In genomic region chr5:144066036-144066435, GRCm38 (mm10) we compare ENCODE assay signal across 28 mouse cellular contexts. TPM values are rescaled to one million over a fixed set of nuclear protein-coding genes. Genes with fewer than 3 reads are reported as not detected.
A peak's percentile ranks its signal among the peaks of the same experiment; 100 is the strongest.
DNase-seq lines count a peak whose midpoint lies in the region; ATAC-seq and TF ChIP-seq lines count a peak whose summit lies in the region.
"Had no signal": no experiment of that assay in that cellular context is flagged by ENCODE, and none has a peak within 500 bp of the region (broad histone marks: within the 10 kb centered on the region; RNA-seq: fewer than 3 reads in every experiment).

No protein-coding gene starts in this region.

- TF ChIP-seq CTCF in cerebellum, adult 2 months (IDR thresholded peaks at IDR 0.05; ENCODE audit: borderline replicate concordance, insufficient read depth, low read depth, low read length), result no peak

- H3K9ac ChIP-seq in forebrain, embryonic 16.5 days (replicated peaks; ENCODE audit: low read depth, low read length), result no peak overlapping the region
- H3K9ac ChIP-seq: forebrain, embryonic 12.5 days; heart, embryonic 13.5 days; hindbrain, embryonic 14.5 days; kidney, embryonic 15.5 days; limb, embryonic 12.5 days; liver, embryonic 12.5 days; midbrain, embryonic 13.5 days; neural tube, embryonic 12.5 days had no signal

- no peaks in the 10 kb centered on the region for H3K9me3 ChIP-seq in forebrain, embryonic 16.5 days (ENCODE audit: control insufficient read depth, low read length)
- no peaks in the 10 kb centered on the region for H3K9me3 ChIP-seq in heart, embryonic 10.5 days
- H3K9me3 ChIP-seq: forebrain, embryonic 12.5 days; heart, embryonic 13.5 days; kidney, embryonic 15.5 days; liver, embryonic 12.5 days; midbrain, embryonic 13.5 days; neural tube, embryonic 12.5 days had no signal

- ATAC-seq in forebrain, embryonic 16.5 days, result no peak
- ATAC-seq: liver, embryonic 12.5 days; midbrain, embryonic 13.5 days had no signal

- H3K27me3 ChIP-seq in cerebellum, adult 2 months (ENCODE audit: control insufficient read depth, insufficient read depth, low read length), result no peaks in the 10 kb centered on the region
- H3K27me3 ChIP-seq in forebrain, embryonic 16.5 days (replicated peaks; ENCODE audit: control insufficient read depth, insufficient read depth, low read length), result no peaks in the 10 kb centered on the region
- no peaks in the 10 kb centered on the region for H3K27me3 ChIP-seq in heart, embryonic 10.5 days (ENCODE audit: insufficient read depth, poor library complexity, severe bottlenecking)
- H3K27me3 ChIP-seq: forebrain, embryonic 12.5 days; kidney, embryonic 15.5 days; limb, embryonic 12.5 days; midbrain, embryonic 13.5 days; neural tube, embryonic 12.5 days had no signal

- no peaks in the 10 kb centered on the region for H3K4me1 ChIP-seq in cerebellum, adult 2 months (ENCODE audit: control insufficient read depth, insufficient read depth, low read length)
- H3K4me1 ChIP-seq in forebrain, embryonic 16.5 days (replicated peaks; ENCODE audit: control insufficient read depth, insufficient read depth, low read length), result no peaks in the 10 kb centered on the region
- H3K4me1 ChIP-seq in heart, embryonic 10.5 days, result no peaks in the 10 kb centered on the region
- H3K4me1 ChIP-seq: forebrain, embryonic 12.5 days; heart, embryonic 13.5 days; kidney, embryonic 15.5 days; limb, embryonic 12.5 days; liver, embryonic 12.5 days; midbrain, embryonic 13.5 days; neural tube, embryonic 12.5 days had no signal

- no peaks in the 10 kb centered on the region for H3K36me3 ChIP-seq in forebrain, embryonic 16.5 days (ENCODE audit: control insufficient read depth, insufficient read depth)
- H3K36me3 ChIP-seq in heart, embryonic 10.5 days, result no peaks in the 10 kb centered on the region
- H3K36me3 ChIP-seq: forebrain, embryonic 12.5 days; heart, embryonic 13.5 days; kidney, embryonic 15.5 days; limb, embryonic 12.5 days; liver, embryonic 12.5 days; midbrain, embryonic 13.5 days; neural tube, embryonic 12.5 days had no signal

- H3K27ac ChIP-seq in cerebellum, adult 2 months (ENCODE audit: insufficient read depth, low read length), result no peak overlapping the region
- H3K27ac ChIP-seq in forebrain, embryonic 16.5 days (ENCODE audit: low read length), result no peak overlapping the region
- no peak overlapping the region for H3K27ac ChIP-seq in heart, embryonic 10.5 days
- H3K27ac ChIP-seq: forebrain, embryonic 12.5 days; heart, embryonic 13.5 days; hindbrain, embryonic 14.5 days; kidney, embryonic 15.5 days; limb, embryonic 12.5 days; liver, embryonic 12.5 days; midbrain, embryonic 13.5 days; neural tube, embryonic 12.5 days had no signal

- 73% methylated on average over 2 of the region's 2 CpGs for WGBS in cerebellum, adult 2 months
- WGBS in forebrain, embryonic 16.5 days, result 88% methylated on average over 2 of the region's 2 CpGs
- WGBS in heart, embryonic 10.5 days, result 79% methylated on average over 2 of the region's 2 CpGs

- TF ChIP-seq POLR2A in cerebellum, adult 2 months (IDR thresholded peaks at IDR 0.05; ENCODE audit: borderline replicate concordance, insufficient read depth, low read length), result no peak

- H3K4me3 ChIP-seq in cerebellum, adult 2 months (replicated peaks; ENCODE audit: insufficient read depth, low read depth, low read length), result no peak overlapping the region
- H3K4me3 ChIP-seq in forebrain, embryonic 16.5 days (replicated peaks; ENCODE audit: low read length), result no peak overlapping the region
- H3K4me3 ChIP-seq in heart, embryonic 10.5 days, result no peak overlapping the region
- H3K4me3 ChIP-seq: forebrain, embryonic 12.5 days; heart, embryonic 13.5 days; kidney, embryonic 15.5 days; limb, embryonic 12.5 days; liver, embryonic 12.5 days; midbrain, embryonic 13.5 days; neural tube, embryonic 12.5 days had no signal

- DNase-seq in adrenal gland, postnatal 14 days, result peak; percentile 45
- no peak for DNase-seq in adrenal gland, postnatal 4 days (ENCODE audit: low spot score in 2 of 2)
- peak; percentile 8 for DNase-seq in NIH3T3 (ENCODE audit: low read depth)
- DNase-seq in lung, adult 18-20 months, result peak; percentile 78 to 81
- DNase-seq in lung, postnatal 25 days (ENCODE audit: low spot score), result peak; percentile 70
- no peak for DNase-seq in cerebellum, adult 2 months
- DNase-seq in heart, embryonic 10.5 days (ENCODE audit: low spot score), result no peak
- DNase-seq: adrenal gland, postnatal 25 days; cerebellum, adult 9-10 months; right cerebral cortex, adult 18-20 months; thymus, postnatal 25 days had no signal

- no peak overlapping the region for H3K4me2 ChIP-seq in forebrain, embryonic 16.5 days (ENCODE audit: low read length)
- H3K4me2 ChIP-seq: forebrain, embryonic 12.5 days; heart, embryonic 13.5 days; hindbrain, embryonic 14.5 days; kidney, embryonic 15.5 days; limb, embryonic 12.5 days; liver, embryonic 12.5 days; midbrain, embryonic 13.5 days; neural tube, embryonic 12.5 days had no signal

RNA-seq across cellular contexts. Expression of gene Lmtk2, which starts 34.2 kb away (rescaled TPM):
- 26.2 and 28.0 TPM in 2 replicates for total RNA-seq in adrenal gland, postnatal 14 days (2021)
- 10 to 100 TPM; 26.1 to 26.2 TPM for total RNA-seq in adrenal gland, postnatal 4 days (2021)
- 37.9 and 38.8 TPM in 2 replicates for polyA plus RNA-seq in cerebellum, adult 2 months (2012; rRNA removed)
- polyA plus RNA-seq in forebrain, embryonic 16.5 days (2015; fragmentation: Nextera tagmentation; extraction: Ambion mirVana), result 9.4 TPM in 2 replicates
- polyA plus RNA-seq in heart, embryonic 10.5 days (2016; fragmentation: Nextera tagmentation; extraction: Ambion mirVana), result 5.3 and 6.0 TPM in 2 replicates

RNA-seq across cellular contexts. Expression of gene Ocm, which starts 39.6 kb away (rescaled TPM):
- total RNA-seq in adrenal gland, postnatal 14 days (2021), result not detected in 2 replicates
- not detected for total RNA-seq in adrenal gland, postnatal 4 days (2021)
- not detected in 2 replicates for polyA plus RNA-seq in cerebellum, adult 2 months (2012; rRNA removed)
- polyA plus RNA-seq in forebrain, embryonic 16.5 days (2015; fragmentation: Nextera tagmentation; extraction: Ambion mirVana), result not detected in 2 replicates
- 0.21 TPM in 1 of 2 replicates, not detected in the other for polyA plus RNA-seq in heart, embryonic 10.5 days (2016; fragmentation: Nextera tagmentation; extraction: Ambion mirVana)
- total RNA-seq: adrenal gland, postnatal 25 days; CH12.LX; gastrocnemius, postnatal 4 days; heart, postnatal 25 days; layer of hippocampus, postnatal 25 days; MEL had no signal
- polyA plus RNA-seq: embryonic facial prominence, embryonic 11.5 days; forebrain, embryonic 12.5 days; heart, embryonic 13.5 days; hindbrain, embryonic 14.5 days; intestine, embryonic 14.5 days; limb, embryonic 12.5 days; liver, embryonic 12.5 days; midbrain, embryonic 13.5 days; testis, adult 2 months had no signal

RNA-seq across cellular contexts. Expression of gene Ccz1, which starts 51.4 kb away (rescaled TPM):
- total RNA-seq in adrenal gland, postnatal 14 days (2021), result 47.6 and 59.7 TPM in 2 replicates
- total RNA-seq in adrenal gland, postnatal 4 days (2021), result 10 to 100 TPM; 74.8 to 76.8 TPM
- polyA plus RNA-seq in cerebellum, adult 2 months (2012; rRNA removed), result 42.6 and 45.6 TPM in 2 replicates
- 95.7 and 97.2 TPM in 2 replicates for polyA plus RNA-seq in forebrain, embryonic 16.5 days (2015; fragmentation: Nextera tagmentation; extraction: Ambion mirVana)
- 62.0 and 84.6 TPM in 2 replicates for polyA plus RNA-seq in heart, embryonic 10.5 days (2016; fragmentation: Nextera tagmentation; extraction: Ambion mirVana)

Comparison
In these comparisons a context has a peak if more than half of its experiments do, and no peak if none do; other contexts are left out.
1. DNase-seq: peak in adrenal gland, postnatal 14 days (single experiment), NIH3T3 (single experiment), lung, adult 18-20 months (2 of 2) and lung, postnatal 25 days (single experiment); none in adrenal gland, postnatal 4 days (0 of 2), cerebellum, adult 2 months (0 of 2) and heart, embryonic 10.5 days (single experiment).